Mouse (Mus musculus) urinary bladder, postnatal 36 days (tissue): ENCODE data around the gene Dhcr7.

ENCODE experiments used
- DNase-seq, 2 experiments: peaks; one replicate each; pipeline ENCODE4 v3.0.0; 2022; ENCODE audit warnings: low spot score in 2 of 2, mixed read lengths in 1 of 2

Gene Dhcr7

GRCm38 (mm10) chr7:143833581-143834190 is 10.7 kb downstream of the Dhcr7 start:
- DNase-seq: no peak

GRCm38 (mm10) chr7:143834316-143834715 is 11.4 kb downstream of the Dhcr7 start:
- no peak for DNase-seq

- no peak for DNase-seq
These were observed 12.0 kb downstream of the Dhcr7 start for GRCm38 (mm10) chr7:143834972-143835371.

- no peak for DNase-seq
These were observed 14.9 kb downstream of the Dhcr7 start for GRCm38 (mm10) chr7:143837705-143838358.

GRCm38 (mm10) chr7:143840121-143840520 is 17.2 kb downstream of the Dhcr7 start:
- no peak for DNase-seq

GRCm38 (mm10) chr7:143841301-143841700 is 18.4 kb downstream of the Dhcr7 start:
- DNase-seq: no peak

GRCm38 (mm10) chr7:143848127-143848767 is 25.3 kb downstream of the Dhcr7 start:
- no peak for DNase-seq

GRCm38 (mm10) chr7:143848768-143849482 is 26.0 kb downstream of the Dhcr7 start:
- no peak for DNase-seq

GRCm38 (mm10) chr7:143866538-143866937 is 43.6 kb downstream of the Dhcr7 start, which contains the start of gene Gm498:
Gene Gm498, plus strand, starts transcription at chr7:143866838.
- DNase-seq: no peak

GRCm38 (mm10) chr7:143868874-143869273 is 45.9 kb downstream of the Dhcr7 start:
- no peak for DNase-seq

- no peak for DNase-seq
These were observed 60.8 kb downstream of the Dhcr7 start for GRCm38 (mm10) chr7:143883717-143884116.

- no peak for DNase-seq
These were observed 68.2 kb downstream of the Dhcr7 start for GRCm38 (mm10) chr7:143891146-143891545.

GRCm38 (mm10) chr7:143892361-143892760 is 69.4 kb downstream of the Dhcr7 start:
- DNase-seq: no peak
